Mouse (Mus musculus) B cell, adult 2 months (primary cell): ENCODE results near the gene Bcat1.

Experiments used
- DNase-seq, 2 experiments: peaks; one replicate each; pipeline ENCODE4 v3.0.0; 2022

Gene Bcat1

GRCm38 (mm10) chr6:145002094-145002936 is 73.7 kb downstream of the Bcat1 start:
- no peak for DNase-seq

- no peak for DNase-seq
Observed at GRCm38 (mm10) chr6:145001493-145001892, 74.5 kb downstream of the Bcat1 start.

GRCm38 (mm10) chr6:144997229-144997628 is 78.8 kb downstream of the Bcat1 start:
- DNase-seq = peak; percentile 12 to 19

GRCm38 (mm10) chr6:144992111-144992510 is 83.9 kb downstream of the Bcat1 start:
- no peak for DNase-seq

GRCm38 (mm10) chr6:144989193-144989592 is 86.8 kb downstream of the Bcat1 start:
- peak; percentile 6 for DNase-seq

GRCm38 (mm10) chr6:144987676-144988075 is 88.3 kb downstream of the Bcat1 start:
- DNase-seq = no peak

GRCm38 (mm10) chr6:144987216-144987615 is 88.8 kb downstream of the Bcat1 start:
- no peak for DNase-seq

GRCm38 (mm10) chr6:144984221-144984620 is 91.8 kb downstream of the Bcat1 start:
- DNase-seq = no peak

GRCm38 (mm10) chr6:144982093-144982492 is 93.9 kb downstream of the Bcat1 start:
- no peak for DNase-seq

- no peak for DNase-seq
Observed at GRCm38 (mm10) chr6:144972351-144972750, 103.6 kb downstream of the Bcat1 start.

- peak; percentile 40 to 48 for DNase-seq
Observed at GRCm38 (mm10) chr6:144970900-144971299, 105.1 kb downstream of the Bcat1 start.

- DNase-seq = no peak
Observed at GRCm38 (mm10) chr6:144967536-144967935, 108.4 kb downstream of the Bcat1 start.

- peak in 1 of 2 experiments; percentile 9 for DNase-seq
Observed at GRCm38 (mm10) chr6:144964205-144964604, 111.8 kb downstream of the Bcat1 start.

GRCm38 (mm10) chr6:144963156-144963555 is 112.8 kb downstream of the Bcat1 start:
- peak; percentile 11 to 21 for DNase-seq

GRCm38 (mm10) chr6:144962013-144962354 is 114.0 kb downstream of the Bcat1 start:
- DNase-seq = peak; percentile 7 to 30

- DNase-seq = peak; percentile 6 to 10
Observed at GRCm38 (mm10) chr6:144961253-144962012, 114.6 kb downstream of the Bcat1 start.

GRCm38 (mm10) chr6:144955887-144956547 is 120.0 kb downstream of the Bcat1 start:
- no peak for DNase-seq

GRCm38 (mm10) chr6:144952885-144953284 is 123.1 kb downstream of the Bcat1 start:
- no peak for DNase-seq

GRCm38 (mm10) chr6:144944435-144945365 is 131.3 kb downstream of the Bcat1 start:
- no peak for DNase-seq
